Mouse (Mus musculus) adipocyte (in vitro differentiated cells): ENCODE measurements at regions not wholly inside any gene's neighbourhood (a gene's known extent, or its start where the extent isn't known, plus 50 kb on each side); places are given as distances from the start of the nearest gene placed in this dataset.

Experiments
- DNase-seq: peaks from one replicate; pipeline ENCODE4 v3.0.0-alpha.2; 2016; ENCODE audit warnings: low spot score

GRCm38 (mm10) chr14:28773068-28773467, 244.9 kb upstream of the Lrtm1 start:
- DNase-seq: no peak

- no peak for DNase-seq
Measured at GRCm38 (mm10) chr14:28775686-28776085, 242.3 kb upstream of the Lrtm1 start.

- DNase-seq: no peak
Measured at GRCm38 (mm10) chr14:28777791-28778190, 240.2 kb upstream of the Lrtm1 start.

GRCm38 (mm10) chr14:28781660-28782059, 236.3 kb upstream of the Lrtm1 start:
- no peak for DNase-seq

- DNase-seq: no peak
Measured at GRCm38 (mm10) chr14:28784106-28784633, 233.8 kb upstream of the Lrtm1 start.

GRCm38 (mm10) chr14:28798290-28798689, 219.7 kb upstream of the Lrtm1 start:
- DNase-seq: no peak

- no peak for DNase-seq
Measured at GRCm38 (mm10) chr14:28801681-28802080, 216.3 kb upstream of the Lrtm1 start.

GRCm38 (mm10) chr14:28802126-28802525, 215.9 kb upstream of the Lrtm1 start:
- no peak for DNase-seq

GRCm38 (mm10) chr14:28808094-28808493, 209.9 kb upstream of the Lrtm1 start:
- peak; percentile 2 for DNase-seq

- no peak for DNase-seq
Measured at GRCm38 (mm10) chr14:28809355-28809754, 208.7 kb upstream of the Lrtm1 start.

- no peak for DNase-seq
Measured at GRCm38 (mm10) chr14:28820970-28821369, 197.0 kb upstream of the Lrtm1 start.

GRCm38 (mm10) chr14:28827186-28827585, 190.8 kb upstream of the Lrtm1 start:
- DNase-seq: no peak

- no peak for DNase-seq
Measured at GRCm38 (mm10) chr14:28837117-28837516, 180.9 kb upstream of the Lrtm1 start.

GRCm38 (mm10) chr14:28848831-28849590, 169.0 kb upstream of the Lrtm1 start:
- DNase-seq: peak; percentile 51
